Mouse (Mus musculus) erythroblast, embryonic 14.5 days (primary cell): ENCODE data around the gene Tsc2.

ENCODE experiments used
- GATA1 ChIP-seq: IDR thresholded peaks from 2 replicates; pipeline ENCODE4 v1.6.1; 2012; ENCODE audit warnings: low read length, inconsistent platforms, mixed read lengths
- TAL1 ChIP-seq: IDR thresholded peaks from 3 replicates; pipeline ENCODE4 v1.6.1; 2012; ENCODE audit warnings: low read length, inconsistent platforms, mixed read lengths

DNA sequence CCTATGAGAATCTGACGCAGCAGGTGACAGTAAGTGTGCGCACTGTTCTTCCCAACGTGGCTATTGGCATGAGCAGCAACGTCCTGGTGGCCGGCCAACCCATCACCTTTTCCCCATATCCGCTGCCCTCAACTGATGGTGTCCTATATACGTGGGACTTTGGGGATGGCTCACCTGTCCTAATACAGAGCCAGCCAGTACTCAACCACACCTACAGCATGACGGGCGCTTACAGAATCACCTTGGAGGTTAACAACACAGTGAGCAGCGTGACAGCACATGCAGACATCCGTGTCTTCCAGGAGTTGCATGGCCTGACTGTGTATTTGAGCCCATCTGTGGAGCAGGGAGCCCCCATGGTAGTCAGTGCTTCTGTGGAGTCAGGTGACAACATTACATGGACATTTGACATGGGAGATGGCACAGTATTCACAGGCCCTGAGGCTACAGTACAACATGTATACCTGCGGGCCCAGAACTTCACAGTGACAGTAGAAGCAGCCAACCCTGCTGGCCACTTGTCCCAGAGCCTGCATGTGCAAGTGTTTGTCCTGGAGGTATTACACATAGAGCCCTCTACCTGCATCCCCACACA lies 59.7 kb downstream of the Tsc2 start:
- TF ChIP-seq GATA1 (no peak), TAL1 (no peak)
